Mouse (Mus musculus) intestine, embryonic 16.5 days (tissue): ENCODE results near the gene Gucy1b1. TPM values are rescaled to one million over a fixed set of nuclear protein-coding genes. Genes with fewer than 3 reads are reported as not detected.

Experiments used
- ATAC-seq: fragments of 200-750 bp; cut with Nextera tagmentation; 2 replicates; pipeline ENCODE4 v1.8.0; 2017; ENCODE audit warnings: moderate TSS enrichment, moderate library complexity
- H3K27ac ChIP-seq: fragments of 300-500 bp; sonication (generic); 2 replicates; pipeline ENCODE4 v1.5.1; 2014; ENCODE audit warnings: mild to moderate bottlenecking, low read length
- H3K27me3 ChIP-seq: fragments of 300-500 bp; sonication (generic); replicated peaks from 2 replicates; pipeline ENCODE4 v1.6.1; 2014; ENCODE audit warnings: low read length, control low read depth, mixed read lengths; ENCODE audit not compliant: control insufficient read depth, insufficient read depth
- H3K36me3 ChIP-seq: fragments of 300-500 bp; sonication (generic); 2 replicates; pipeline ENCODE4 v1.6.1; 2014; ENCODE audit warnings: low read length, control low read depth; ENCODE audit not compliant: control insufficient read depth, insufficient read depth
- H3K4me1 ChIP-seq: fragments of 300-500 bp; sonication (generic); 2 replicates; pipeline ENCODE4 v1.6.1; 2014; ENCODE audit warnings: low read length, control low read depth, mixed read lengths; ENCODE audit not compliant: control insufficient read depth, insufficient read depth
- H3K4me2 ChIP-seq: fragments of 300-500 bp; sonication (generic); 2 replicates; pipeline ENCODE4 v1.6.1; 2014; ENCODE audit warnings: low read depth, low read length, control low read depth
- H3K4me3 ChIP-seq: fragments of 300-500 bp; sonication (generic); 2 replicates; pipeline ENCODE4 v1.5.1; 2014; ENCODE audit warnings: mild to moderate bottlenecking, low read length
- H3K9ac ChIP-seq: fragments of 300-500 bp; sonication (generic); 2 replicates; pipeline ENCODE4 v1.6.1; 2014; ENCODE audit warnings: low read depth, low read length
- H3K9me3 ChIP-seq: fragments of 300-500 bp; sonication (generic); 2 replicates; pipeline ENCODE4 v1.6.1; 2016; ENCODE audit warnings: low read length, control low read depth; ENCODE audit not compliant: control insufficient read depth
- WGBS: fragments of 180-500 bp; shearing (Covaris S2); extraction: QIAGEN DNeasy Blood & Tissue Kit; methylation state at CpG from one replicate; pipeline ENCODE4 v1.1.7; 2014; 5-methylcytosine and 5-hydroxymethylcytosine counted together
- polyA plus RNA-seq: library from polyadenylated mRNA; unstranded; fragments of >200 nt; fragmentation: Nextera tagmentation; extraction: Ambion mirVana; gene quantifications from 2 replicates; pipeline ENCODE4 v1.2.1, GENCODE M21; 2015

The Gucy1b1 gene
- polyA plus RNA-seq, 1 experiment from 2014 or later = 59.7 TPM

GRCm38 (mm10) chr3:82014148-82014703 lies 60.3 kb downstream of the Gucy1b1 start:
- no peaks in the 10 kb centered on the region for H3K9me3 ChIP-seq
- H3K9ac ChIP-seq = no peak overlapping the region
- H3K4me1 ChIP-seq = no peaks in the 10 kb centered on the region
- no peak overlapping the region for H3K4me3 ChIP-seq
- H3K4me2 ChIP-seq = no peak overlapping the region
- H3K36me3 ChIP-seq = no peaks in the 10 kb centered on the region
- ATAC-seq = no peak
- H3K27me3 ChIP-seq = no peaks in the 10 kb centered on the region
- 61% methylated on average over 7 of the region's 7 CpGs for WGBS
- H3K27ac ChIP-seq = no peak overlapping the region

- 98% methylated on average over 1 of the region's 1 CpGs for WGBS
- ATAC-seq = no peak
Measured at GRCm38 (mm10) chr3:82007002-82007401, 67.5 kb downstream of the Gucy1b1 start.

DNA sequence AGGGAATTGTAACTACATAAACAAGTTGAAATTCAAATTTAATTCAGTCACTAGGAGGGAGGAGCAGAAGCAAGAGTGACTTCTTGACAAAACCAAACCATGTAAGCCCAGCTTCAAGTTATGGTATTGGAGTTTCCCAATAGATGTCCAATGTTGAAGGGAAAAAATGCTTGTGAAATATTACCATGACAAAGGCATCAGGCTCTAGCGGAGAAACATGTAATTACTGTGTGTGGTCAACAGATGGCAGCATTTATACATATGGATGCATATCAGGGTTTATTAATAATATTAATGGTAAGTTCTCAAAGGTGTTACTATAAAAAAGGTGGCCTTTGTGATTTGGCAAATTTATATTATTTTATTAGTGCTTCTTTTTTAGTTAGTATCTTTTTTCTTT lies 78.5 kb downstream of the Gucy1b1 start:
- H3K27ac ChIP-seq = no peak overlapping the region
- H3K9ac ChIP-seq = no peak overlapping the region
- H3K9me3 ChIP-seq = no peaks in the 10 kb centered on the region
- H3K4me1 ChIP-seq = no peaks in the 10 kb centered on the region
- no peak overlapping the region for H3K4me2 ChIP-seq
- H3K4me3 ChIP-seq = no peak overlapping the region
- no peaks in the 10 kb centered on the region for H3K36me3 ChIP-seq
- no peak for ATAC-seq
- H3K27me3 ChIP-seq = no peaks in the 10 kb centered on the region
- 0% methylated on average over 1 of the region's 1 CpGs for WGBS

More at GRCm38 (mm10) chr3:82007002-82007401, 67.5 kb downstream of the Gucy1b1 start:
- Histone ChIP-seq H3K4me1 (no peaks in the 10 kb centered on the region), H3K27me3 (no peaks in the 10 kb centered on the region), H3K4me2 (no peak overlapping the region), H3K9me3 (no peaks in the 10 kb centered on the region), H3K36me3 (no peaks in the 10 kb centered on the region), H3K27ac (no peak overlapping the region), H3K9ac (no peak overlapping the region), H3K4me3 (no peak overlapping the region)

- Histone ChIP-seq H3K36me3 (no peaks in the 10 kb centered on the region), H3K4me3 (no peak overlapping the region), H3K9ac (no peak overlapping the region), H3K4me2 (no peak overlapping the region), H3K27me3 (no peaks in the 10 kb centered on the region), H3K9me3 (no peaks in the 10 kb centered on the region), H3K4me1 (no peaks in the 10 kb centered on the region), H3K27ac (no peak overlapping the region)
- 38% methylated on average over 4 of the region's 4 CpGs for WGBS
- ATAC-seq = no peak
Measured at GRCm38 (mm10) chr3:81995371-81995770, 79.1 kb downstream of the Gucy1b1 start.

- no peak overlapping the region for H3K4me2 ChIP-seq
- no peaks in the 10 kb centered on the region for H3K27me3 ChIP-seq
- H3K4me1 ChIP-seq = peaks cover 2% of the 10 kb centered on the region; the same call in 1 of the 2 replicates
- no peak for ATAC-seq
- no peak overlapping the region for H3K27ac ChIP-seq
- H3K36me3 ChIP-seq = no peaks in the 10 kb centered on the region
- H3K4me3 ChIP-seq = no peak overlapping the region
- no peak overlapping the region for H3K9ac ChIP-seq
- H3K9me3 ChIP-seq = no peaks in the 10 kb centered on the region
- 65% methylated on average over 3 of the region's 3 CpGs for WGBS
Measured at GRCm38 (mm10) chr3:81990531-81990930, 84.0 kb downstream of the Gucy1b1 start.

DNA sequence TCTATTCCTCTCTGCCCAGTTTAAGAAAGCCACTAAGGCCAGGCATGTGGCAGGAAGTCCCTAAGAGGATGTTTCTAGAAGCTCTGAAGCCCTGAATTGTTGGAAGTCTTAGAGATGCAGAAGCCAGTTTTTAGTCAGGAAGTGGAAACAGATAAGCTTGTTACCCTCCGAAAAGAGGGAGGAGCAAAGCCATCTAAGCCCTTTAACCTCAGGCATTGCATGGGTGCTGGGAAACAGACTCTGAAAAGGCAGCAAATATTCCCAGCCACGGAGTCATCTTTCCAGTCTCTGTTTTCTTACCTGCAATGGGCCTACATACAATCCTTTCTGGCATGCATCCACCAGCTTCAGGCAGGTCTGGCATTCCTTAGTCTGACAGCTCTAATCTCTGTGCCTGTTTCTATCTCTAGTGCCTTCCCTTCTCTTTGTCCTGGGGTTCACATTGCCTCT lies 84.8 kb downstream of the Gucy1b1 start:
- Histone ChIP-seq H3K9me3 (no peaks in the 10 kb centered on the region), H3K9ac (no peak overlapping the region), H3K4me1 (peaks cover 2% of the 10 kb centered on the region; the same call in 1 of the 2 replicates), H3K27me3 (no peaks in the 10 kb centered on the region), H3K4me2 (no peak overlapping the region), H3K27ac (no peak overlapping the region), H3K4me3 (no peak overlapping the region), H3K36me3 (no peaks in the 10 kb centered on the region)
- 30% methylated on average over 2 of the region's 2 CpGs for WGBS
- no peak for ATAC-seq

DNA sequence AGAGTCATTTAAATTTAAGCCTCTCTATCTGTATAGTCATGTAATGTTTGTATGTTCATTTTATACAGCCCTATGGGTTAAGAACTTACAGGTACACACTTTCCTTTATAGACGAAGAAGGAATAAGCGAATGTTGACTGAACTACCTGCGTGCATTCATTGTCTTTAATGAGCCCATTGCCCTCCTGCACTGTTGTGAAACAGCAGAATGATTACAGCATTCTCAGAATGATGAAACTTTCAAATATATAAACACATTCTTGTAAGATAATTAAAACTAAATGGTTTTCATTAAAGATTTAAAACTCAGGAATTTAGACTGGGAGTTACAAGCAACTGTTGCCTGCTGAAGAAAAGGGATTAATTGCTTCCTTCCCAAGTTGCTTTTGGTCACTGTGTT lies 86.9 kb downstream of the Gucy1b1 start:
- 91% methylated on average over 3 of the region's 3 CpGs for WGBS
- Histone ChIP-seq H3K4me2 (no peak overlapping the region), H3K27me3 (no peaks in the 10 kb centered on the region), H3K9ac (no peak overlapping the region), H3K27ac (no peak overlapping the region), H3K4me3 (no peak overlapping the region), H3K9me3 (no peaks in the 10 kb centered on the region), H3K4me1 (peaks cover 5% of the 10 kb centered on the region; the same call in 1 of the 2 replicates), H3K36me3 (no peaks in the 10 kb centered on the region)
- ATAC-seq = no peak

DNA sequence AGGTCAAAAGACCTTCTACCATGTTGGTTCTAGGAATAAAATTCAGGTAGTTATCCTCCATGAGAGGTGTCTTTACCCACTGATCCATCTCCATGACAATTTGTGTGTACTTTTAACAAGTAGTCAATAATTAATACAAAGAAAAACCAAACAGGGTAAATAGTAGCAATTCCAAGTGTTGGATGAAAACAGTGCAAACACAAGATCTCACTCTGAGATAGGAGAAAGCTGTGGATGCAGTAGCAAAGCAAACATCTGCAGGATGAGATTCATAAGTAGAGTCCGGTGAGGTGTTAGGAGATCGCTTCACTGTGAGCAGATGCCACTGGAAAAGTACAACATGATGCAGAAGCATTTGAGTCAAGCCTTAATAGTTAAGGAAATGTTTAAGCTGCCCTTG lies 88.4 kb downstream of the Gucy1b1 start:
- 81% methylated on average over 2 of the region's 2 CpGs for WGBS
- Histone ChIP-seq H3K4me3 (no peak overlapping the region), H3K4me2 (no peak overlapping the region)

DNA sequence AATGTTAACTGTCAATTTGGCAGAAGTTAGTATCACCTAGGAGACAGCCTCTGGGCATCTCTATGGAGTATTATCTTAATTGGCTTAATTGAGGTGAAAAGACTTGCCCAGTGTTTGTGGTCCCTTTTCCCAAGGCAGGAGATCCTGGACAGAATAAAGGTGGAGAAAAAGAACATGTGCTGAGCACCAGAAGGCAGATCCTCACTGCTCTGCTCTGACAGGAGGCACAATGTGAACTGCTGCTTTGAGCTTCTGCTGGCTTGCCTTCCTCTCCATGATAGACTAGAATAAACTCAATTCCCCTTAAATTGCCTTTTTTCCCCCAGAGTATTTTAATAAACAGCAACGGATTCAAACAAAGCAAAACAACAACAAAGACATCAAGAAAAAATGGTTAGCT lies 89.4 kb downstream of the Gucy1b1 start:
- no peak for ATAC-seq
- 45% methylated on average over 1 of the region's 1 CpGs for WGBS
- no peaks in the 10 kb centered on the region for H3K9me3 ChIP-seq
- H3K27me3 ChIP-seq = no peaks in the 10 kb centered on the region
- peaks cover 5% of the 10 kb centered on the region; the same call in 1 of the 2 replicates for H3K4me1 ChIP-seq
- no peak overlapping the region for H3K4me3 ChIP-seq
- no peak overlapping the region for H3K27ac ChIP-seq
- H3K4me2 ChIP-seq = no peak overlapping the region
- H3K9ac ChIP-seq = no peak overlapping the region
- no peaks in the 10 kb centered on the region for H3K36me3 ChIP-seq

More for the DNA sequence above, 88.4 kb downstream of the Gucy1b1 start:
- Histone ChIP-seq H3K36me3 (no peaks in the 10 kb centered on the region), H3K4me1 (peaks cover 5% of the 10 kb centered on the region; the same call in 1 of the 2 replicates), H3K9me3 (no peaks in the 10 kb centered on the region), H3K9ac (no peak overlapping the region), H3K27me3 (no peaks in the 10 kb centered on the region), H3K27ac (no peak overlapping the region)
- ATAC-seq = no peak
